Comparison of ENCODE assay signal across 10 mouse cellular contexts in genomic region chr19:40331846-40332245, GRCm38 (mm10).
DNase-seq lines count a peak whose midpoint lies in the region; ATAC-seq lines count a peak whose summit lies in the region.
"Had no signal": no experiment of that assay in that cellular context is flagged by ENCODE, and none has a peak within 500 bp of the region (broad histone marks: within the 10 kb centered on the region; RNA-seq: fewer than 3 reads in every experiment).

No protein-coding gene starts in this region.

- no peak overlapping the region for H3K4me2 ChIP-seq in kidney, embryonic 14.5 days (replicated peaks; ENCODE audit: low read depth, low read length)
- H3K4me2 ChIP-seq in heart, embryonic 16.5 days (ENCODE audit: low read depth, low read length), result no peak overlapping the region
- no peak overlapping the region for H3K4me2 ChIP-seq in hindbrain, embryonic 14.5 days (replicated peaks)
- no peak overlapping the region for H3K4me2 ChIP-seq in forebrain, embryonic 14.5 days (ENCODE audit: low read length)
- H3K4me2 ChIP-seq: limb, embryonic 12.5 days had no signal

- no peaks in the 10 kb centered on the region for H3K9me3 ChIP-seq in kidney, embryonic 14.5 days (ENCODE audit: control insufficient read depth, low read length)
- H3K9me3 ChIP-seq in heart, embryonic 16.5 days (replicated peaks; ENCODE audit: control insufficient read depth, low read length), result no peaks in the 10 kb centered on the region
- no peaks in the 10 kb centered on the region for H3K9me3 ChIP-seq in hindbrain, embryonic 14.5 days (ENCODE audit: control insufficient read depth, low read length)
- H3K9me3 ChIP-seq in forebrain, embryonic 14.5 days (replicated peaks; ENCODE audit: control insufficient read depth, low read length), result no peaks in the 10 kb centered on the region
- H3K9me3 ChIP-seq: limb, embryonic 12.5 days had no signal

- DNase-seq in kidney, postnatal 14 days, result peak; percentile 42
- peak; percentile 99 for DNase-seq in heart, adult 11 months
- DNase-seq in skeletal muscle tissue, adult 2 months (ENCODE audit: low read depth, low spot score), result peak; percentile 27
- no peak for DNase-seq in hindbrain, embryonic 14.5 days (ENCODE audit: low spot score)
- no peak for DNase-seq in forebrain, embryonic 14.5 days (ENCODE audit: low spot score)
- DNase-seq: embryo, embryonic 11 days; gastrocnemius, postnatal 10 days had no signal

- H3K4me3 ChIP-seq in kidney, embryonic 14.5 days (ENCODE audit: low read length), result no peak overlapping the region
- H3K4me3 ChIP-seq in heart, embryonic 16.5 days (ENCODE audit: low read length), result no peak overlapping the region
- no peak overlapping the region for H3K4me3 ChIP-seq in hindbrain, embryonic 14.5 days (replicated peaks; ENCODE audit: low read length)
- H3K4me3 ChIP-seq in forebrain, embryonic 14.5 days (ENCODE audit: low read depth, low read length), result no peak overlapping the region
- H3K4me3 ChIP-seq: limb, embryonic 12.5 days had no signal

- WGBS in kidney, embryonic 14.5 days, result 27% methylated on average over 6 of the region's 6 CpGs
- 18% methylated on average over 6 of the region's 6 CpGs for WGBS in heart, embryonic 16.5 days
- WGBS in hindbrain, embryonic 14.5 days, result 58% methylated on average over 6 of the region's 6 CpGs
- WGBS in forebrain, embryonic 14.5 days, result 65% methylated on average over 6 of the region's 6 CpGs

- H3K27ac ChIP-seq in kidney, embryonic 14.5 days (ENCODE audit: low read depth, low read length), result no peak overlapping the region
- H3K27ac ChIP-seq in heart, embryonic 16.5 days (ENCODE audit: low read length), result peak overlapping the region; percentile 76
- H3K27ac ChIP-seq in hindbrain, embryonic 14.5 days, result no peak overlapping the region
- no peak overlapping the region for H3K27ac ChIP-seq in forebrain, embryonic 14.5 days (ENCODE audit: low read depth, low read length)
- H3K27ac ChIP-seq: limb, embryonic 12.5 days had no signal

- H3K9ac ChIP-seq in kidney, embryonic 14.5 days (ENCODE audit: low read depth, low read length), result no peak overlapping the region
- H3K9ac ChIP-seq in heart, embryonic 16.5 days (ENCODE audit: low read length), result no peak overlapping the region
- H3K9ac ChIP-seq in hindbrain, embryonic 14.5 days, result no peak overlapping the region
- no peak overlapping the region for H3K9ac ChIP-seq in forebrain, embryonic 14.5 days (ENCODE audit: low read length)
- H3K9ac ChIP-seq: limb, embryonic 12.5 days had no signal

- H3K27me3 ChIP-seq in kidney, embryonic 14.5 days (ENCODE audit: control insufficient read depth, insufficient read depth, low read length), result no peaks in the 10 kb centered on the region
- no peaks in the 10 kb centered on the region for H3K27me3 ChIP-seq in heart, embryonic 16.5 days (ENCODE audit: control insufficient read depth, insufficient read depth, low read length)
- no peaks in the 10 kb centered on the region for H3K27me3 ChIP-seq in hindbrain, embryonic 14.5 days (ENCODE audit: control insufficient read depth, insufficient read depth, low read length)
- H3K27me3 ChIP-seq in forebrain, embryonic 14.5 days (replicated peaks; ENCODE audit: control insufficient read depth, insufficient read depth, low read length), result no peaks in the 10 kb centered on the region
- H3K27me3 ChIP-seq: limb, embryonic 12.5 days had no signal

- H3K4me1 ChIP-seq in kidney, embryonic 14.5 days (ENCODE audit: control insufficient read depth, insufficient read depth, low read length), result peaks cover 4% of the 10 kb centered on the region; the same call in 1 of the 2 replicates
- peaks cover 18% of the 10 kb centered on the region; the same call in 1 of the 2 replicates for H3K4me1 ChIP-seq in heart, embryonic 16.5 days (ENCODE audit: control insufficient read depth, insufficient read depth, low read length)
- H3K4me1 ChIP-seq in hindbrain, embryonic 14.5 days (replicated peaks; ENCODE audit: control insufficient read depth, insufficient read depth, low read length), result no peaks in the 10 kb centered on the region
- H3K4me1 ChIP-seq in forebrain, embryonic 14.5 days (ENCODE audit: control insufficient read depth, insufficient read depth, low read length), result no peaks in the 10 kb centered on the region
- H3K4me1 ChIP-seq: limb, embryonic 12.5 days had no signal

- no peaks in the 10 kb centered on the region; the same call in 1 of the 2 replicates for H3K36me3 ChIP-seq in kidney, embryonic 14.5 days (ENCODE audit: control insufficient read depth, insufficient read depth, low read length)
- H3K36me3 ChIP-seq in heart, embryonic 16.5 days (ENCODE audit: control insufficient read depth, insufficient read depth), result peaks cover 12% of the 10 kb centered on the region
- H3K36me3 ChIP-seq in hindbrain, embryonic 14.5 days (replicated peaks; ENCODE audit: control insufficient read depth, insufficient read depth), result peaks cover 20% of the 10 kb centered on the region
- peaks cover 13% of the 10 kb centered on the region for H3K36me3 ChIP-seq in forebrain, embryonic 14.5 days (ENCODE audit: control insufficient read depth, insufficient read depth, low read length)
- H3K36me3 ChIP-seq: limb, embryonic 12.5 days had no signal

- no peak for ATAC-seq in kidney, embryonic 14.5 days (ENCODE audit: low FRiP score, low TSS enrichment)
- ATAC-seq in heart, embryonic 16.5 days (replicated peaks; ENCODE audit: extremely low read depth, insufficient read depth, low FRiP score), result peak; percentile 88
- ATAC-seq in hindbrain, embryonic 14.5 days (ENCODE audit: low FRiP score), result no peak
- ATAC-seq in forebrain, embryonic 14.5 days, result no peak

Comparison
In these comparisons a context has a peak if more than half of its experiments do, and no peak if none do; other contexts are left out.
1. DNase-seq: peak in kidney, postnatal 14 days (single experiment), heart, adult 11 months (single experiment) and skeletal muscle tissue, adult 2 months (single experiment); none in hindbrain, embryonic 14.5 days (single experiment) and forebrain, embryonic 14.5 days (single experiment).